Mouse (Mus musculus) naive thymus-derived CD4-positive, alpha-beta T cell, adult 2 months (primary cell): ENCODE data around the gene Gm5157.
"Not testable (repeated sequence)": the region's sequence is repeated elsewhere in the genome, so short reads cannot be mapped to it uniquely, and the experiment has no call there.

ENCODE experiments used
- DNase-seq: peaks from one replicate; pipeline ENCODE4 v3.0.0-alpha.2; 2011; ENCODE audit warnings: low read depth

Gm5157 gene

DNA sequence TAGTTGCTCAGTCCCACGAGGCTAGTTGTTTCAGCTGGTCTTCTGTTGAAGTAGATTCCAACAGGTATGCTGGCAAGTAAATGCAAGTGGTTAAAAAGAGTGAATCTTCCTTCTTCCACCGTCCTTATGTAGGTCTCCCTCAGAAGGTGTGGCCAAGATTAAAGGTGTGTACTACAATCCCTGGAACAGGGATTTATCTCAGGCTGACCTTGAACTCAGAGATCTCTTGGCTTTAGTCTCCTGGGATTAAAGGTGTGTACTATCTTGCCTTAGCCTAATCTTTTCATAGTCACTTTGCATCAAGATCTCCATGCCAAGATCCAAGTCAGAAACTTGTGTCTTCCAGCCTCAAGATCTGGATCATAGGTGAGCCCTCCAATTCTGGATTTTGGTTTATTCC lies at the start of gene Gm5157:
Gene Gm5157, minus strand, starts transcription at position 101 of the 400 bp plus-strand sequence.
- DNase-seq: not testable (repeated sequence)

- DNase-seq: not testable (repeated sequence)
Observed at GRCm38 (mm10) chr7:21161885-21162284, 28.3 kb downstream of the Gm5157 start, which contains the start of gene Vmn1r123. Gene Vmn1r123, plus strand, starts transcription at chr7:21162185.
